Mouse (Mus musculus) heart, adult 2 months (tissue): Measurements from ENCODE around the gene 1600012H06Rik. TPM values are rescaled to one million over a fixed set of nuclear protein-coding genes. Genes with fewer than 3 reads are reported as not detected.

ENCODE experiments used
- polyA plus RNA-seq: library from polyadenylated mRNA; depleted of rRNA; stranded (reverse); fragments of >200 nt; gene quantifications from 2 replicates; pipeline ENCODE4 v1.2.3, GENCODE M21; 2012; rRNA removed
- total RNA-seq, 2 experiments: library from RNA; stranded (reverse); gene quantifications; 2 replicates each; pipeline ENCODE4 v1.2.3; 2021

1600012H06Rik gene
- total and polyA plus RNA-seq, 3 experiments = 8.8 to 12.2 (median 10.0) TPM

Other genes with a start within 250 kb of the 1600012H06Rik start
- 10 to 100 TPM; 12.2 to 21.0 TPM for gene Thbs2, start 248.9 kb upstream of the 1600012H06Rik start, total RNA-seq
- gene Thbs2, start 248.9 kb upstream of the 1600012H06Rik start, polyA plus RNA-seq = 10.8 and 22.0 TPM in 2 replicates
- 1 to 10 TPM in 1 of 2 experiments, not detected in 1; 1.1 TPM for gene Wdr27, start within 50 bp of the 1600012H06Rik start, total RNA-seq
- gene Wdr27, start within 50 bp of the 1600012H06Rik start, polyA plus RNA-seq = 0.47 and 0.86 TPM in 2 replicates
- 10 to 100 TPM; 45.3 to 53.1 TPM for gene Phf10, start 18.1 kb downstream of the 1600012H06Rik start, total RNA-seq
- 19.0 and 33.5 TPM in 2 replicates for gene Phf10, start 18.1 kb downstream of the 1600012H06Rik start, polyA plus RNA-seq
- 1 to 10 TPM; 2.0 to 2.7 TPM for gene 9030025P20Rik, start 35.3 kb downstream of the 1600012H06Rik start, total RNA-seq
- gene 9030025P20Rik, start 35.3 kb downstream of the 1600012H06Rik start, polyA plus RNA-seq = 6.4 and 8.5 TPM in 2 replicates
- gene Gm3417, start 35.6 kb downstream of the 1600012H06Rik start, total RNA-seq = not detected
- not detected in 2 replicates for gene Gm3417, start 35.6 kb downstream of the 1600012H06Rik start, polyA plus RNA-seq
- 1 to 10 TPM in 1 of 2 experiments, under 1 TPM in 1; 0.70 to 1.5 TPM for gene Gm3435, start 67.0 kb downstream of the 1600012H06Rik start, total RNA-seq
- gene Gm3435, start 67.0 kb downstream of the 1600012H06Rik start, polyA plus RNA-seq = 1.5 TPM in 2 replicates
- gene Ermard, start 98.0 kb downstream of the 1600012H06Rik start, total RNA-seq = 10 to 100 TPM; 23.6 to 25.8 TPM
- 34.4 and 38.6 TPM in 2 replicates for gene Ermard, start 98.0 kb downstream of the 1600012H06Rik start, polyA plus RNA-seq
- gene Tcte3, start 98.3 kb downstream of the 1600012H06Rik start, total RNA-seq = under 1 TPM in 1 of 2 experiments, not detected in 1; 0.52 TPM
- gene Tcte3, start 98.3 kb downstream of the 1600012H06Rik start, polyA plus RNA-seq = 1.6 TPM in 1 of 2 replicates, not detected in the other
- 1 to 10 TPM; 1.0 TPM for gene Gm3448, start 98.4 kb downstream of the 1600012H06Rik start, total RNA-seq
- gene Gm3448, start 98.4 kb downstream of the 1600012H06Rik start, polyA plus RNA-seq = 0.84 and 1.00 TPM in 2 replicates